Mouse (Mus musculus) MEL-GATA-1-ER (cell line): ENCODE measurements around the gene Zfp819.
"Not testable (repeated sequence)": the region's sequence is repeated elsewhere in the genome, so short reads cannot be mapped to it uniquely, and the experiment has no call there.

Experiments
- DNase-seq: peaks from one replicate; pipeline ENCODE4 v3.0.0-alpha.2; 2012; ENCODE audit warnings: low read depth; ENCODE audit errors: extremely low read depth

Zfp819 gene

DNA sequence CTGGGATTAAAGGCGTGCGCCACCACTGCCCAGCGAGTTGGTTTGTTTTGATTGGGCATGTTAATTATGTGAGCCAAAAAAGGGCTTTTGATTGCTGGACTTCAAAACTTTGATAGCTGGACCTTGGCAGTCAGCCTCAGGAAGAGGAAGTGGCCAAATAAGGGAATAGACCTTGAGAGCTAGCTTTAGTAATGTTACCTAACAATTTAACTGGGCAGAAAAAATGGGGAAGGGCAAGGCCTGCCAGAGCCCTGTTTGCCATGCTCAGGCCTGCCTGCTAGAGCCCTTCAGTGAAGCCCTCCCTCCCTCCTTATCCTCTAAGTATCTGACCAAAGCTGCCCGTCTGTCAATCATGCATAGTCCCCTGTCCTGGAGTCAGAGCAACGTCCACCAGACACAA is 35.6 kb downstream of the Zfp819 start:
- no peak for DNase-seq

DNA sequence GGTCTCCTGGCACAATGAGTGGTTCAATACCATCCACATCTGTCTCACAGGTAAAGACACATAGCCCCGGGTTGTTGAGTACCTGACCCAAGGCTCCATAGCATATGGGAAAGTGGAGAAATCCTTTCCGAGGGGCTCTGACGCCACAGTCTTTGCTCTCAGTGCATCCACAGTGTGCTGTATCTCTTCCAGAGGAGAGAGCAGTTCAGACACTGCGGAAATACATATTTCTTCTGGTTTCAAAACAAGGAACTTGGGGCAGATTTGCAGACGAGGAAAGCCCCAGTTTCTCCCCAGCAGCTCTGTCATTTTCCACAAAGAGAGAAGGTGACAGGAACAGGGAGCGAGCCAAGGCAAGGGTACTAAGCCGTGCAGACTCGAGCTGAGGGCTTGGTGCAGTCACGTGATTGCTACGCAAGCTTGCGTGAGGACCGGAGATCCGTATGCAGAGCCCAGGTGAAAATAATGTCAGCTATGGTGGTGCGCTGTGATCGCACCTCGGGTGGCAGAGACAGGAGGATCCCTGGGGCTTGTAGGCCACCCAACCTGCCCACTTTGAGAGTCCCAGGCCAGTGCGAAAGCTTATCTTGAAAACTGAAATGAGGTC is 36.2 kb downstream of the Zfp819 start:
- no peak for DNase-seq

DNA sequence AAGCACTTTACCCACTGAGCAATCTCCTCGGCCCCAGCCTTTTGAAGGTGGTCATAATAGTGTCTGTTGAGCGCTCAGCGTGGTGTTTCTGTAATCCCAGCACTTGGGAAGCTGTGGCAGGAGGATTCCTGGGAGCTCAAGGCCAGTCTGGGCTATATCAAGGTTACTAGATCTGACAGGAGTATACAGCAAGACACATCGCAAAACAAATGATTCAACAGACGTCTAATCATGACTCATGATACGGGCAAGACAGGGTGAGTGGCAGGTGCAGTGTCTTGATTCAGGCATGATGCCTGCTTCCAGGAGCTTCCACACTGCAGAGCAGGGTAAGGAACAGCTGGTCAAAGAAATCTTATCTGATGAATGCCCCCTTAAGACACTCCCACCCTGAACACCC is 45.7 kb downstream of the Zfp819 start:
- DNase-seq: no peak

DNA sequence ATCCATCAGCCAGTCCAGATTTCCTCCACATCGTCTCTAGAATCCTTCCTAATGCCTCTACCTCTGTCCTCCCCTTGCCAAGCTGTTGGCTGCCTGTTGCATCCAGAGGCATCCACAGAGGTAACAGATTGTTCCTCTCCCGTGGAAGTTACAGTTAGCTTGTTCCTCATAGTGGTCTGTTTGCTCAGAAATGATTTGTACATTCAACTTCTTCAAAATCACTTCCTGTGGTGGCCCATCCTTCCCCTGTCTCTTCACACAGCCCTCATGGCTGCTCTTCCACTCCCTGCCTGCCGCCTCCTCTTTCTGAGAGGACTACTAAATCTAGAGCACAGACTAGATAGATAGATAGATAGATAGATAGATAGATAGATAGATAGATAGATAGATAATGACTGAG is 47.5 kb downstream of the Zfp819 start:
- DNase-seq: no peak

DNA sequence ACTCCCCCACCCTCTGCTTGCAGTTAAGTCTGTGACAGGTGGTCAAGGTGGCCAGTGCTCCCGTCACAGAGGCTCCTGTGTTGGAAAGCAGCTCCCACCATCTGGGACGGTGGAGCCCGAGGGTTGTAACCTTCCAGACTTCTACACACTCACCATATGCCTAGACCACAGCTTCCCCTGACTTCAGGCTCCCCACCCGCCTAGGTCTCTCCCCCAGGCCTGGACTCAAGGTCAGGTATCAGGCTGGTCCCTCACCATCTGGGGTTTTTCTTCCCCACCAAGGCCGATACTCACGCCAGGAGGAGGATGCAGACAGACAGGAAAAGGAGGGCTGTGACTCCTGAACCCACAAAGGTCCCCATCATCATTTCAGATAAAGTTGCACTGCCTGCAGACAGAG is 49.3 kb downstream of the Zfp819 start:
- no peak for DNase-seq

DNA sequence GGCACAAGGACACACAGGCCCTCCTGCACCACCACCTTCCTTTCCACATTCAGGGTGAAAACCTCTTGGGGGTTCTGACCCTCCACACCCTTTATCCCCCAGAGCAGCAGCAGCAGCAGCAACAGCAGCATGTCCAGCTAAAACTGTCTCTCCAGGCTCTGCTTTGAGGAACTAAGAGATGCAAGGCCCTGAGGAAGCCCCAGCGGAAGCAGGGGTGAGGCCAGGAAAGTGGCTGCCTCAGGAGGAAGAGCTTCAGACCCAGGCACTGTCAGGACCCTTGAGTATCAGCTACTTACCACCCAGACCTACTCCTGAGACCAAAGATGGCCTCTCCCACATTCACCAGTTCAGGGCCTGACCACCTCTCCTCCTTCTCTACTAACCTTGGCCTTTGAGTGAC is 53.0 kb downstream of the Zfp819 start, which contains the start of gene Siglece:
TSS of gene Siglece (minus strand) at position 160 of the 400 bp plus-strand sequence.
- no peak for DNase-seq

DNA sequence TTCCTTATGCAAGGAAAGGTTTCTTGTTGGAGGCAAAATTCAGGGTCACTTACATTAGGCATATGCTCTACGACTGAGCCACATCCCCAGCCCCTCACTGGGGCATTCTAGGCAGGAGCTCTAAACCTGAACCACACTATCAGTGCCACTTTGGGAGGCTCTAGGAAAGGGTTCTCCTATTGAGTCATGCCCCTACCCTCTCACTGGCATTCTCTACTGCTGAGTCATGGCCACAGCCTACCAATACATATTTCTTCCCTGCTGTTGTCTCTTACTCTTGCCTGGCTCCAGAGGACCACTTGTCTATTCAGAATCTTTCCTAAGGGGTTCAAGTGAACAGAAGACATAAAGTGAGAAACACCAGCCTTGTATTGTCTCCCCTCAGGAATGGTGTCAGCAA is 55.8 kb downstream of the Zfp819 start:
- DNase-seq: no peak

DNA sequence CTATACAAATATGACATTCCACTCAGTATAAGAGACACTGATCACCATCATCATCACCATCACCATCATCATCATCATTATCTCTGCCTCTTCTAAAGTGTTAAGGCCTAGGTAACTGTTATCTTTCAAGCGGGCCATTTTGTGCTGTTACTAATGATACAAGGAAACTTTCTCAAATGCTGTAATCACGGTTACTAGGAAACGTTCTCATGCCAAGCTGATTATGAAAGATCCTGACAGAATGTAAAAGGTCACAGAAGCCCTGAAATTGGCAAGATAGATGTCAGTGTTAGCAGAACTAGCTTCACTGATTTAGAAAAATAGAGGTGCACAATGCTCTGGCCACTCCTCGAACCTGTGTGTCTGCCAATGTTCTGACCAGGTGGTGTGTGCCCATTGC is 60.3 kb downstream of the Zfp819 start:
- DNase-seq: not testable (repeated sequence)
